Mouse (Mus musculus) ovary, postnatal 10 days (tissue): ENCODE results near the gene Defb46.

ENCODE experiments used
- DNase-seq: peaks from one replicate; pipeline ENCODE4 v3.0.0; 2022; ENCODE audit warnings: low spot score

The Defb46 gene

GRCm38 (mm10) chr8:19239616-19240015, at the start of gene Defb46:
Defb46 (plus strand) TSS chr8:19239916.
- DNase-seq, result no peak

- DNase-seq, result no peak
Measured at GRCm38 (mm10) chr8:19225161-19225560, 14.6 kb upstream of the Defb46 start, which contains the start of gene Defb6. Defb6 (plus strand) TSS chr8:19225478.

- no peak for DNase-seq
Measured at GRCm38 (mm10) chr8:19238101-19238500, 1.6 kb upstream of the Defb46 start.

- DNase-seq, result no peak
Measured at GRCm38 (mm10) chr8:19247280-19247679, 7.6 kb downstream of the Defb46 start, which contains the start of gene Defb5. Defb5 (plus strand) TSS chr8:19247580.

GRCm38 (mm10) chr8:19258136-19258535, 18.4 kb downstream of the Defb46 start:
- DNase-seq, result no peak

- no peak for DNase-seq
Measured at GRCm38 (mm10) chr8:19259667-19260066, 20.0 kb downstream of the Defb46 start.
